In the genomic region with DNA sequence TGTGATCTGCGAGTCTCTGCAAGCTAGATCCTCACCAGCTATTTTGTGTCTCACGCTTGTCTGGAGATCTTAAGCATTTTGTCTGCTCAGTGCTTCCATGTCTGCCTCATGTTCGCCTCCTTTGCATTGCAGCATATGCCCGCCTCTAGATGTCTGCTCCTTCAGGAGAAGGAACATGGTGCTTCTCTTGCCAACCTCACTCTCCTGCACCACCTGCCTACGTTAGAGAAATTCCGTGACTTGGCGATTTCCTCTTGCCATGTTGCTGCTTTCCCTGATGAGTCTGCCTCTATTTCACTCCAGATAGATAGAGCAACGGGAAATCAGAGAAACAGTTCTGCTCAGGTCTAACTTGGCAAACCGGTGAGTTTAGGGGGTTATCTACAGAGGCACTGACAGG, we compare ENCODE assay signal across 29 mouse cellular contexts.
DNase-seq lines count a peak whose midpoint lies in the region; ATAC-seq and TF ChIP-seq lines count a peak whose summit lies in the region.
"Had no signal": no experiment of that assay in that cellular context is flagged by ENCODE, and none has a peak within 500 bp of the region (broad histone marks: within the 10 kb centered on the region; RNA-seq: fewer than 3 reads in every experiment).

No protein-coding gene starts in this region.

- no peaks in the 10 kb centered on the region for H3K36me3 ChIP-seq in forebrain, postnatal 0 days (ENCODE audit: insufficient read depth)
- H3K36me3 ChIP-seq in forebrain, embryonic 10.5 days (replicated peaks), result no peaks in the 10 kb centered on the region
- H3K36me3 ChIP-seq: embryonic facial prominence, embryonic 12.5 days; heart, embryonic 15.5 days; hindbrain, embryonic 13.5 days; liver, embryonic 13.5 days; midbrain, embryonic 12.5 days; neural tube, embryonic 15.5 days; stomach, embryonic 15.5 days had no signal

- ATAC-seq in forebrain, postnatal 0 days, result peak; percentile 36; the same call in 1 of the 2 replicates
- ATAC-seq: forebrain, embryonic 14.5 days; inflammation-experienced regulatory T-cells, adult 6 months had no signal

- peak; percentile 31 for DNase-seq in forebrain, postnatal 0 days
- no peak for DNase-seq in forebrain, embryonic 10.5 days (ENCODE audit: extremely low spot score, low spot score)
- peak; percentile 25 for DNase-seq in layer of hippocampus, adult 11-12 months (ENCODE audit: low spot score)
- DNase-seq in layer of hippocampus, postnatal 36 days, result no peak
- peak; percentile 84 for DNase-seq in brain, adult 2 months (ENCODE audit: low read depth, low spot score)
- peak; percentile 15 to 61 for DNase-seq in left cerebral cortex, postnatal 14 days (ENCODE audit: low spot score in 2 of 2)
- DNase-seq in ovary, postnatal 36 days (ENCODE audit: low spot score), result no peak
- no peak for DNase-seq in MN1 (ENCODE audit: low spot score)
- DNase-seq: adrenal gland, postnatal 25 days; cerebellum, adult 11 months; cerebellum, postnatal 14 days; gastrocnemius, postnatal 14 days; heart, postnatal 36 days; kidney, adult 18-20 months; kidney, postnatal 4 days; liver, embryonic 13.5 days; lung, adult 2 months; lung, postnatal 14 days; thymus, adult 2 months; thymus, postnatal 4 days had no signal

- TF ChIP-seq CTCF in forebrain, postnatal 0 days (IDR thresholded peaks at IDR 0.05; ENCODE audit: low read depth), result no peak

- no peak overlapping the region for H3K4me2 ChIP-seq in forebrain, postnatal 0 days (ENCODE audit: low read depth)
- H3K4me2 ChIP-seq: embryonic facial prominence, embryonic 12.5 days; heart, embryonic 15.5 days; hindbrain, embryonic 13.5 days; liver, embryonic 13.5 days; midbrain, embryonic 12.5 days; neural tube, embryonic 15.5 days; stomach, embryonic 15.5 days had no signal

- WGBS in forebrain, postnatal 0 days, result 81% methylated on average over 9 of the region's 9 CpGs
- WGBS in forebrain, embryonic 10.5 days, result 93% methylated on average over 9 of the region's 9 CpGs

- peaks cover 13% of the 10 kb centered on the region; the same call in 1 of the 2 replicates for H3K4me1 ChIP-seq in forebrain, postnatal 0 days (ENCODE audit: insufficient read depth)
- H3K4me1 ChIP-seq in forebrain, embryonic 10.5 days, result peaks cover 9% of the 10 kb centered on the region
- H3K4me1 ChIP-seq: midbrain, embryonic 12.5 days; neural tube, embryonic 15.5 days had no signal

- H3K4me3 ChIP-seq in forebrain, postnatal 0 days (ENCODE audit: low read depth, low read length), result no peak overlapping the region
- no peak overlapping the region for H3K4me3 ChIP-seq in forebrain, embryonic 10.5 days
- H3K4me3 ChIP-seq: embryonic facial prominence, embryonic 12.5 days; erythroblast, embryonic 14.5 days; heart, embryonic 15.5 days; hindbrain, embryonic 13.5 days; liver, embryonic 13.5 days; midbrain, embryonic 12.5 days; neural tube, embryonic 15.5 days; stomach, embryonic 15.5 days had no signal

- no peaks in the 10 kb centered on the region for H3K27me3 ChIP-seq in forebrain, postnatal 0 days (ENCODE audit: insufficient read depth, low read length)
- no peaks in the 10 kb centered on the region for H3K27me3 ChIP-seq in forebrain, embryonic 10.5 days (ENCODE audit: poor library complexity, severe bottlenecking)
- H3K27me3 ChIP-seq: embryonic facial prominence, embryonic 12.5 days; heart, embryonic 15.5 days; hindbrain, embryonic 13.5 days; liver, embryonic 13.5 days; midbrain, embryonic 12.5 days; neural tube, embryonic 15.5 days; stomach, embryonic 15.5 days had no signal

- H3K9ac ChIP-seq in forebrain, postnatal 0 days, result no peak overlapping the region
- H3K9ac ChIP-seq: embryonic facial prominence, embryonic 12.5 days; heart, embryonic 15.5 days; hindbrain, embryonic 13.5 days; liver, embryonic 13.5 days; midbrain, embryonic 12.5 days; neural tube, embryonic 15.5 days; stomach, embryonic 15.5 days had no signal

- intact Hi-C loops in left cerebral cortex, postnatal 14 days (cut with DNase I), result no loop called here

- H3K9me3 ChIP-seq in forebrain, postnatal 0 days (ENCODE audit: low read length), result no peaks in the 10 kb centered on the region
- H3K9me3 ChIP-seq in forebrain, embryonic 10.5 days, result no peaks in the 10 kb centered on the region
- H3K9me3 ChIP-seq: embryonic facial prominence, embryonic 12.5 days; heart, embryonic 15.5 days; hindbrain, embryonic 13.5 days; liver, embryonic 13.5 days; midbrain, embryonic 12.5 days; neural tube, embryonic 15.5 days; stomach, embryonic 15.5 days had no signal

- H3K27ac ChIP-seq in forebrain, postnatal 0 days (ENCODE audit: low read depth, low read length), result no peak overlapping the region
- H3K27ac ChIP-seq in forebrain, embryonic 10.5 days, result no peak overlapping the region
- H3K27ac ChIP-seq: embryonic facial prominence, embryonic 12.5 days; heart, embryonic 15.5 days; hindbrain, embryonic 13.5 days; liver, embryonic 13.5 days; midbrain, embryonic 12.5 days; neural tube, embryonic 15.5 days; stomach, embryonic 15.5 days had no signal

Comparison
In these comparisons a context has a peak if more than half of its experiments do, and no peak if none do; other contexts are left out.
1. DNase-seq: peak in forebrain, postnatal 0 days (single experiment), layer of hippocampus, adult 11-12 months (single experiment), brain, adult 2 months (single experiment) and left cerebral cortex, postnatal 14 days (2 of 2); none in forebrain, embryonic 10.5 days (single experiment), layer of hippocampus, postnatal 36 days (0 of 2), ovary, postnatal 36 days (single experiment) and MN1 (single experiment).